Mouse (Mus musculus) granulocyte monocyte progenitor cell, adult 5-6 weeks (primary cell): ENCODE measurements around the gene Kbtbd2. TPM values are rescaled to one million over a fixed set of nuclear protein-coding genes. Genes with fewer than 3 reads are reported as not detected.

Source experiments
- ATAC-seq: replicated peaks from 2 replicates; pipeline ENCODE4 v1.8.0; 2016; ENCODE audit warnings: mild to moderate bottlenecking, moderate TSS enrichment, inconsistent platforms; ENCODE audit not compliant: poor library complexity, severe bottlenecking
- total RNA-seq, 2 experiments: library from RNA; stranded (forward) in 1 of 2; stranded (reverse) in 1 of 2; fragments of 200-712, 200-1000 nt in 1 of 2; fragments of >200 nt in 1 of 2; fragmentation: Nextera tagmentation in 1 of 2; gene quantifications; 2 replicates each; pipeline ENCODE4 v1.2.3; 2014 to 2017

The Kbtbd2 gene
- total RNA-seq (2014; fragmentation: Nextera tagmentation) (25.0 and 31.4 TPM in 2 replicates), total RNA-seq (2017) (25.4 and 34.2 TPM in 2 replicates)

- ATAC-seq: peak; percentile 88
These were observed at the start of gene Kbtbd2 for GRCm38 (mm10) chr6:56797311-56798151. Gene Kbtbd2, minus strand, starts transcription at chr6:56797813.

DNA sequence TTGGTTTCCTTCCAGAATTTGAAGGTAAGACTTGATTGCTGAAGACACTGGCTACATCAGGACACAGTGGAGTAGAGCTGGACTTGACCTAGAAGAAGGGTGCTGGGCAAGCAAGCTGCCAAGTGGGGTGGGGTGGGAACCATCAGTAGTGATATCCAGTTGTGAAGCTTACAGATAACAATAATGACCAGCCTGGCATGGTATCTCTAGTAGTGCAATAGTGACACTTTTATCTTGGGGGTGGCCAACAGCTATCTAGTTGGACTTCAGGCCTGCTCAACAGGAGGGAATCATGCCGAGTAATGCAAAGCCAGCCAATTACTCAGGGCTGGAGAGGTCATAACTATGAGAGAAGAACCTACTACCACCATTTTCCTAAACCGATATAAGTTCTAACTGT is 46.8 kb upstream of the Kbtbd2 start:
- no peak for ATAC-seq

DNA sequence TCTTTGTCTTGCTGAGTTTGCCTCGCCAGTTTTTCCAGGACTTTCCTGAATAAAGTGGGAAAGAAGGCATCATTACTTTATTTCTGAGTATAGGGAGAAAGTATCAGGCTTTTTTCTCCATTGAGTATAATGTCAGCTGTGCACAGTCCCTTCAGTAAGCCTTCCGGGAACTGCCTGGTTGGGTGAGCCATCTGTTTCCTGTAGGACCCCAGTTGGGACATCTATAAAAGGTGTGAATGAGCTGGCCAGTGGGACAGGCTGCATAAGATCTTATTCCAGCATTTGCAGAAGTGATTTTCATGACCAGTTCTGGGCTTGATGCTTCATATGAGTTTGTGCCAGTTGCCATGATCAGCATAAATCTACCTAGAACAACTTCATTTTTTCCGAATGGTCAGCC is 45.6 kb upstream of the Kbtbd2 start:
- no peak for ATAC-seq

DNA sequence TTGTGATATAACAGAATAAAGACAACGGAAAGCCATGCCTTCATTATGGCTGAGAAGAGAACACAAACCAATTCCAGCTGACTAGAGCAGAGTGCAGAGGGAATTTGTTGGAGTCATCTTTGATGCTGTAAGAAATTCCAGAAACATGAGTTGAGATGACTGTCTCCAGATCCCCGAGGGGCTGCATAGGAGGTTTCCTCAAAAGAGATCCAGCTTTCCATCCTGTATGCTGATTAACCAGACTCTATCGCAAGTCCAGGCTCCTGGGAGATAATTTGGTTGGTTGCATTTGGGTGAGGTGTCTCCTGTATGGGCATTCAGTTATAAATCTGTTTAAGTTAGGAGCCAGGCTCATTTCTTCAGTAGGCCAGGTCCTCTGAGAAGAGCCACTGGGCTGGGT is 40.0 kb upstream of the Kbtbd2 start:
- no peak for ATAC-seq

DNA sequence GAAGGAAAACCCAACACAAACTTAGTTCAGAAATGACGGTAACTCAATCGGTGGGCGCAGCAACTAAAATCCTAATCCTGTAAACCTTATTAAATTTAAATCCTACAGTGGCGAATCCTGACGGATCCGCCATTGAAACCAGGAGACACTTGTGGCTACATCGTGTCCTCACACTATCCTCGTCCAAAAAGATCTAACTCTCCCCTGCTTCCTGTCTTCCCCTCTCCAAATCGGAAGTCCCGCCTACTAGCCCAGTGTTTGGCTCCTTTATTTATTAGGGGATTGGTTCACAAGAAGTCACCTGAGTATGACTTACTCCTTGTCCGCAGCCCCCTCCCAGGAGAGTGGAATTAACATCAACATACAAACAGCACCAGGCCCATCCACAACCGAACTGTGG is 39.6 kb upstream of the Kbtbd2 start:
- no peak for ATAC-seq

- ATAC-seq: no peak
These were observed 37.9 kb upstream of the Kbtbd2 start for GRCm38 (mm10) chr6:56835532-56835931.

GRCm38 (mm10) chr6:56834769-56835168 is 37.2 kb upstream of the Kbtbd2 start:
- ATAC-seq: no peak

DNA sequence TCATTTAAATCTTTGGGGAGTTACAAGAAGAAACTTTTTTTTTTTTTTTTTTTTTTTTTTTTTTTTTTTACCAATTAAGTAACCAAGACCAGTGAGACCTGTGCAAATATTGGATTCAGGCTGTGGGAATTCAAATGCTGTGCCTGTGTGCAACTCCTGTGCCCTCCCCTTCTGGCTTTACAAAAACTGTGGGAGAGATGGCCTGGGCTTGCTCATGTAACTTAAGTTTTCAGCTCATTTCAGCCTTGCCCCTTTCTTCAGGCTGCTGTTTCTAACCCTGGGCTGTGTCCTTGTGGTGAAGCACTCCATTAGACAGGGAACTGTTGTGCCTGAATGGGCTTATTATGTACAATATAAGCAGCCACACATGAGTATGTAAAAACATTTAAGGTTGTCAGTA is 35.2 kb upstream of the Kbtbd2 start:
- ATAC-seq: no peak

- peak; percentile 43 for ATAC-seq
These were observed 34.8 kb upstream of the Kbtbd2 start for GRCm38 (mm10) chr6:56832407-56832796.

DNA sequence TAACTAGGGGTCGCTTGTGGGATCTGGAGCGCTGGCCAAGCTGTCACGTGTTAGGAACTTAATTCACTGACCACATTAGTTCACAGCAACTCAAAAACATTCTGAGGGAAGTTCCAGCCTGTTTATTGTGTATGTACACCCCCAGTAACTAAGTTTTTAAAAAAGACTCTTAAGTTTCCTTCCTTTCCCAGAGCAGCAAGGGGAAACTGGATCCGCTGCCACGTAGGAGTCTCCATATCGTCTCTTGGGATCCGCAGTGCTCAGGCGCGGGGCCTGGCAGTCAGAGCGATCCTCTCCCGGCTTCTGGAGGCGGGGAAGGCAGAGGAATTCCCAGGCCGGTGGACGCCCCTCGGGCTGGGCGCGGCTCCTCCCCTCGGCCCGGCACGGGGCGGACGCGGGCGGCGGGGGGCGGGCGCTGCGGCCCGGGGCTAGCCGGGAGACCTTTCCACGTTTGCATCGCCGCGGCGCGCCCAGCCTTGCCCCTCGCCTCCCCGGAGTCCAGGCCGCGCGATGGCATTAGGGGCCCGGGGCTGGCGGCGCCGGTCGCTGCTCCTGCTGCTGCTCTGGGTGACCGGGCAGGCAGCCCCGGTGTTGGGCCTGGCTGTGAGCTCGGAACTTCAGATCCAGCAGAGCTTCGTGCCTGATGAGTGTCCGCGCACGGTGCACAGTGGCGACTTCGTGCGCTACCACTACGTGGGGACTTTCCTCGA is 34.2 kb upstream of the Kbtbd2 start, which contains the start of gene Fkbp9:
Gene Fkbp9, plus strand, starts transcription at position 363 of the 710 bp plus-strand sequence.
- peak; percentile 84 for ATAC-seq

GRCm38 (mm10) chr6:56825657-56826056 is 28.0 kb upstream of the Kbtbd2 start:
- no peak for ATAC-seq

- no peak for ATAC-seq
These were observed 21.5 kb upstream of the Kbtbd2 start for GRCm38 (mm10) chr6:56819124-56819487.

DNA sequence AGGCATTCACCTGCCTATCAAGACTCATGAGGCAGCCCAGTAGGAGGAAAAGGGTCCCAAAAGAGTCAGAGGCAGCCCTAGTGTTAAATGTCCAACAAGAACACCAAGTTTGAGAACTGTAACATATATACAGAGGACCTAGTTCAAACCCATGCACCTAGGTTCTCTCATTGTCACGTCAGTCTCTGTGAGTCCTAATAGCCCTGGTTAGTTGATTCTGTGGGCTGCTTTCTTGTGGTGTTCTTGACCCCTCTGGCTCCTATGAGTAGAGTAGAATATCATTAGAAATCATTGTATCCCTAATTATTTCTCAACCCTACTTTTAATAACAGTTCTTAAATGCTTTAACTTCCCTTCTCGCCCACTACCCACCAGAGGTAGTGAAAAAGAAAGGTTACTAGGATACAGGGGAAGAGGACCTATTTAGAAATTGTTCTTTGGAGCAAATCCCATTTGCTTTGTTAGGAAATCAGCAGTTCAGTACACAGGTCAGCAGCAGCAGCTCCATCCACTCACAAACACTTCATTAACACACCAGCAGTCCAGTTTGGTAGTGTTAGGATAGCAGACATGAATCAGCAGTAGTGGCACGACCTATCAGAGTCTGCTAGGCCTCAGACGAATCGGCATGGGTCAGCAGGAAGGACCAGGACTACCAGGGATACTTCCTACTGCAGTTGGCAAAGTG is 21.0 kb upstream of the Kbtbd2 start:
- ATAC-seq: no peak

- no peak for ATAC-seq
These were observed 15.7 kb upstream of the Kbtbd2 start for GRCm38 (mm10) chr6:56813332-56813731.

DNA sequence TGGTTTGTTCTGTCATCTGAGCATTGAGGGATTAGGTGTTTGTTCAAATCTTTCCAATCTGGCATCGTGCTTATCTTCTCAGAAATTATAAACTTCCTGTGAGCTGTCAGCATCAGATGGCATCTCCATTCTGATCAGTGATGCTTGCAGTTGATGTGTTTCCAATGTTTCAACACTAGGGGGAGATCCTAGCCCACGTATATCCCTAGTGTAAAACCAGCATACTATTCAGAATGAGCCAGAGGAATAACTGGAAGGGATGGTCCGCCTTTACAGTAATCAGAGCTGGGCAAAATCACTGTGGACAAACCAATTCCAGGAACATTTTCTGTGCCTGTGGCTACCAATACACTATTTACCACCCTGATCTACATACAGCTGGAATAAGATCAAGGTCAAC is 11.0 kb upstream of the Kbtbd2 start:
- peak; percentile 96 for ATAC-seq

- no peak for ATAC-seq
These were observed 8.6 kb upstream of the Kbtbd2 start for GRCm38 (mm10) chr6:56806195-56806594.

DNA sequence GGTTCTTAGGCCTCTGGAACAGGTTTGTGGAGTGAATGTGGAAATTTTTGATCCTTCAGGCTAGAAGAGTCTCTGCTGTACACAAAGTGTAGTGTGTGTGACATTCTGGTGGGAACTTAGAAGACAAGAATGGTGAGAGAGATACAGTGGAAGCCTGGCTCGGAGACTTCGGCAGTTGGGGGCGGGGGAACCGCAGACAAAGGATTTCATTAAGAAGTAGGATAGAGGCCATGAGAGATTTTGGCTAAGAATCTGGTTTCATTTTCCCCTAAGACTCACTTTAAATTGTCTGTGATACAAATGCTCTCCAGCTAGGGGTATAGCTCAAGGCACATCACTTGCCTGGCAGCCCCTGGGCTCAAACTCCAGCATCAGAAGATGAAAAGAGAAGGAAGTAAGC is 7.4 kb upstream of the Kbtbd2 start:
- ATAC-seq: no peak

DNA sequence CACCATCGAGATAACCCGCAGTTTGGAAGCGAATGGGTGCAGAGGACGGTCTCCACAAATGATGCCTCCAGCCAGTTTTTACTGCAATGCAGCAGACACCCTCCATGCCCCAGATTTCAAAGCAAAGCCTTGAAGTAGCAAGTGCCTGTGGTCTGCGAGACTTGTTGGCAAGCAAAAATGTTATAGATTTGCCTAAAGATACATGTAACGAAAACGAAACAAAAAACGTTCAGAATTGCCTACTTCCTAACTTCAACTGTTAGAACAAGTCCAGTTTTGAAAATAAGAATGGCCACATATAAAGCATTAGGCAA is 496 bp upstream of the Kbtbd2 start:
- ATAC-seq: peak; percentile 3; the same call in 1 of the 2 replicates

DNA sequence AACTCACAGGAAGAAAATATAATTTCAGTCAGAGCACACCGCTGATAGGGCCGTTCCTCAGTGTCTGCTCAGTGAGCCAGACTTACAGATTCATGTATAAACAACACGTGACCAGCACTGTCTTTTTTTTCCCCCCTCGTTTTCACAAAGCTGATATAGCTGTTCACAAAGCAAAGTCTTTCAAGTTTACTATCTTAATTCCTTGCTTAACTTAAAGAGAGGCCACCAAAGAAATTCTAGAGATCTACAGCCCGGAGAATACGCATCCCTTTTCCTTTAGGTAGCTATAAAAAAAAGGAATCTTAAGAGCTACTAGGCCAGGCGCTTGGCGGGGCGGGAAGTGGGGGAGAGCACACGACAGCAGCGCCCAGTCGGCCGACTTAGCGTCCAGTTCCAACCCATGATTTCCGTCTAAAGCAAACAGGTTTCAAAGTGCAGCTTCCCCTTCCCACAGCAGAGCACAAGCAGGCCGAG is 908 bp downstream of the Kbtbd2 start:
- ATAC-seq: peak; percentile 54

DNA sequence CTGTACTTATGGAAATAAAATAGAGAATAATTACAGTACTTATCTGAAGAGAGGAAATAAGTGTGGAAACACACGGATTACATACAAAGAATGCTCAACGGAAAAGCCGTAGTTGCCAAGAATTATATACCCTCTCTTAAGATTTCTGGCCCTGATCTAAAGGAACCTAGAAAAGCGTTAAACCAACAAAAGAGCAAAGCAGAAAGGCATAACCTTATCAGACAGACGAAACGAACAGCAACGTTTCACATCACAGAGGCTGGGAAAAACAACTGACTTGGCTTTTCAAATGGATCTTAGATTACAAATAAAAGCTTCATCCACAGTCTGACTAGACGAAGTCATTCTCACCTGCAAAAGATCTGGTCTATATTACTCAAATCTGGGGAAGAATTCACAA is 1.4 kb downstream of the Kbtbd2 start:
- no peak for ATAC-seq

DNA sequence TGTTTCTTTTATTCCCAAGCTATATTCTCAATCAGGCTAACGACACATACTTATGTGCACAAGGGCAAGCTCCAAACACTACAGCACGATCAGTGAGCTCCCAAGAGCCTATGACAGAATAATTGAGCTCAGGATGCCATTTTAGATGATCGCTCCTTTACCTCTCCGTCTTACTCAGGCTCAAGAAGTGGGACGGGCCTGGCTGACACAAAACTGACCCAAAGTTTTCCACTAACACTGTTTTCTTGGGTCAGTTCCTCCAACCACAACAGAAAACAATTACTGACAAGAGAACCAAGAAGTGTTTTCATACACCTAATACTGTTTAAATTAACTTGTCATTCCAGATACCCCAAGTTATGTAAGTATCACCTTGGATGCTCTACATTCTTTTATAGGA is 2.8 kb downstream of the Kbtbd2 start:
- ATAC-seq: no peak
